Mouse (Mus musculus) brown adipose tissue, adult 24 weeks (tissue): ENCODE measurements around the gene Kcnq5. TPM values are rescaled to one million over a fixed set of nuclear protein-coding genes. Genes with fewer than 3 reads are reported as not detected.
"Not testable (repeated sequence)": the region's sequence is repeated elsewhere in the genome, so short reads cannot be mapped to it uniquely, and the experiment has no call there.

Experiments used
- H3K27ac ChIP-seq: fragments of 200-500 bp; replicated peaks from 2 replicates; pipeline ENCODE4 v1.5.1; 2012; ENCODE audit warnings: low read depth, mild to moderate bottlenecking, low read length
- H3K4me1 ChIP-seq: fragments of 200-500 bp; 2 replicates; pipeline ENCODE4 v1.6.1; 2012; ENCODE audit warnings: low read length, mixed read lengths; ENCODE audit not compliant: control insufficient read depth, insufficient read depth, insufficient read length
- H3K4me3 ChIP-seq: fragments of 200-500 bp; 2 replicates; pipeline ENCODE4 v1.5.1; 2012; ENCODE audit warnings: low read depth, mild to moderate bottlenecking, low read length, moderate library complexity; ENCODE audit not compliant: insufficient read depth
- polyA plus RNA-seq: library from polyadenylated mRNA; stranded (reverse); fragments of >200 nt; gene quantifications from 2 replicates; pipeline ENCODE4 v1.2.4, GENCODE M21; 2012; ENCODE audit not compliant: missing spikeins, insufficient read depth, insufficient read length

Gene Kcnq5
- polyA plus RNA-seq, 1 experiment, result 0.48 TPM

GRCm38 (mm10) chr1:21622455-21622854, 339.3 kb downstream of the Kcnq5 start:
- H3K27ac ChIP-seq, result no peak overlapping the region

GRCm38 (mm10) chr1:21622039-21622438, 339.7 kb downstream of the Kcnq5 start:
- no peak overlapping the region for H3K4me3 ChIP-seq
- H3K4me1 ChIP-seq, result no peaks in the 10 kb centered on the region
- no peak overlapping the region for H3K27ac ChIP-seq

More at GRCm38 (mm10) chr1:21622455-21622854, 339.3 kb downstream of the Kcnq5 start:
- no peaks in the 10 kb centered on the region for H3K4me1 ChIP-seq
- H3K4me3 ChIP-seq, result no peak overlapping the region

GRCm38 (mm10) chr1:21618712-21619111, 343.0 kb downstream of the Kcnq5 start:
- Histone ChIP-seq H3K4me1 (no peaks in the 10 kb centered on the region), H3K27ac (no peak overlapping the region), H3K4me3 (no peak overlapping the region)

- H3K27ac ChIP-seq, result no peak overlapping the region
- no peak overlapping the region for H3K4me3 ChIP-seq
- no peaks in the 10 kb centered on the region for H3K4me1 ChIP-seq
Observed at GRCm38 (mm10) chr1:21616666-21617065, 345.1 kb downstream of the Kcnq5 start.

GRCm38 (mm10) chr1:21613933-21614332, 347.8 kb downstream of the Kcnq5 start:
- no peak overlapping the region for H3K4me3 ChIP-seq
- no peak overlapping the region for H3K27ac ChIP-seq
- H3K4me1 ChIP-seq, result no peaks in the 10 kb centered on the region

GRCm38 (mm10) chr1:21604003-21604402, 357.7 kb downstream of the Kcnq5 start:
- Histone ChIP-seq H3K4me3 (no peak overlapping the region), H3K27ac (no peak overlapping the region), H3K4me1 (no peaks in the 10 kb centered on the region)

GRCm38 (mm10) chr1:21602567-21602966, 359.2 kb downstream of the Kcnq5 start:
- no peaks in the 10 kb centered on the region for H3K4me1 ChIP-seq
- no peak overlapping the region for H3K27ac ChIP-seq
- no peak overlapping the region for H3K4me3 ChIP-seq

- Histone ChIP-seq H3K4me3 (no peak overlapping the region), H3K4me1 (no peaks in the 10 kb centered on the region)
Observed at GRCm38 (mm10) chr1:21600606-21601005, 361.1 kb downstream of the Kcnq5 start.

GRCm38 (mm10) chr1:21593872-21594271, 367.9 kb downstream of the Kcnq5 start:
- H3K4me3 ChIP-seq, result no peak overlapping the region
- H3K4me1 ChIP-seq, result no peaks in the 10 kb centered on the region
- H3K27ac ChIP-seq, result no peak overlapping the region

More at GRCm38 (mm10) chr1:21600606-21601005, 361.1 kb downstream of the Kcnq5 start:
- H3K27ac ChIP-seq, result no peak overlapping the region

- not testable (repeated sequence) for H3K4me3 ChIP-seq, H3K4me1 ChIP-seq, H3K27ac ChIP-seq
Observed at GRCm38 (mm10) chr1:21567397-21567796, 394.3 kb downstream of the Kcnq5 start.

- H3K4me1 ChIP-seq, result no peaks in the 10 kb centered on the region
Observed at GRCm38 (mm10) chr1:21554630-21555029, 407.1 kb downstream of the Kcnq5 start.

GRCm38 (mm10) chr1:21552715-21553114, 409.0 kb downstream of the Kcnq5 start:
- no peak overlapping the region for H3K27ac ChIP-seq
- H3K4me3 ChIP-seq, result no peak overlapping the region
- H3K4me1 ChIP-seq, result no peaks in the 10 kb centered on the region

More at GRCm38 (mm10) chr1:21554630-21555029, 407.1 kb downstream of the Kcnq5 start:
- Histone ChIP-seq H3K27ac (no peak overlapping the region), H3K4me3 (no peak overlapping the region)

- Histone ChIP-seq H3K4me1 (no peaks in the 10 kb centered on the region), H3K27ac (no peak overlapping the region), H3K4me3 (no peak overlapping the region)
Observed at GRCm38 (mm10) chr1:21543909-21544308, 417.8 kb downstream of the Kcnq5 start.

- H3K27ac ChIP-seq, result no peak overlapping the region
- H3K4me1 ChIP-seq, result no peaks in the 10 kb centered on the region
- H3K4me3 ChIP-seq, result no peak overlapping the region
Observed at GRCm38 (mm10) chr1:21539486-21539885, 422.3 kb downstream of the Kcnq5 start.

- Histone ChIP-seq H3K27ac (no peak overlapping the region), H3K4me3 (no peak overlapping the region), H3K4me1 (no peaks in the 10 kb centered on the region)
Observed at GRCm38 (mm10) chr1:21530823-21531222, 430.9 kb downstream of the Kcnq5 start.

- Histone ChIP-seq H3K27ac (no peak overlapping the region), H3K4me1 (no peaks in the 10 kb centered on the region), H3K4me3 (no peak overlapping the region)
Observed at GRCm38 (mm10) chr1:21521995-21522394, 439.7 kb downstream of the Kcnq5 start.

GRCm38 (mm10) chr1:21521475-21521874, 440.3 kb downstream of the Kcnq5 start:
- no peak overlapping the region for H3K27ac ChIP-seq
- no peak overlapping the region for H3K4me3 ChIP-seq
- H3K4me1 ChIP-seq, result no peaks in the 10 kb centered on the region
